Mouse (Mus musculus) thymus, adult 2 months (tissue): Measurements from ENCODE around the gene Ltbp1.

Source experiments
- CTCF ChIP-seq: fragments of 200-500 bp; IDR thresholded peaks from 2 replicates; pipeline ENCODE4 v1.5.1; 2012; ENCODE audit warnings: mild to moderate bottlenecking, control low read depth, low read length, moderate library complexity, borderline replicate concordance; ENCODE audit not compliant: control insufficient read depth, poor library complexity, insufficient read depth; ENCODE audit errors: extremely low read depth
- POLR2A ChIP-seq: fragments of 200-500 bp; IDR thresholded peaks from 2 replicates; pipeline ENCODE4 v1.6.1; 2012; ENCODE audit warnings: mild to moderate bottlenecking, low read length, control low read depth, moderate library complexity; ENCODE audit not compliant: control insufficient read depth, poor library complexity, insufficient read depth; ENCODE audit errors: extremely low read depth

DNA sequence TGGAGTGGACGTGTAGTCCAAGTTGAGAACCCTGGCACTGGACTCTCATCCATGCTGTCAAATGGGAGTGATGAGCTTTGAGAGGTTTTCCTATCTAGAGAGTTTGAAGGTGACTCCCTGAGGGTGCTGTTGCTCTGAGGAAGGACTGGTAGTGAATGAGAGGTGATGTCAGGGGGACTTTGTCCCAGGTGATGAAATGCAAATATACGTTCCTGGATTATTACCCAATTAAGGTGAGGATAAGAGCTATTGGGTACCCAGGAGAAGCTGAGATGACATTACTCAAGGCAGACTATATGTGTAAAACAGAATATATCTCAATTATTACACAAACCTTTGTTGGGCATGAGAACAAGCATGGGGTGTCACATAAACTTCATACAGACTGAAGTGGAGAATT is 193.4 kb downstream of the Ltbp1 start:
- TF ChIP-seq CTCF = no peak
- TF ChIP-seq POLR2A = no peak
